Mouse (Mus musculus): ENCODE measurements at regions not wholly inside any gene's neighbourhood (a gene's known extent, or its start where the extent isn't known, plus 50 kb on each side); places are given as distances from the start of the nearest gene placed in this dataset.

- peak; percentile 19 for DNase-seq
These were observed 57.0 kb upstream of the Siglech start for GRCm38 (mm10) chr7:55710872-55711558.

Data from gastrocnemius, postnatal 10 days (tissue).